Mouse (Mus musculus): Measurements from ENCODE around the gene Pik3ca. TPM values are rescaled to one million over a fixed set of nuclear protein-coding genes. Genes with fewer than 3 reads are reported as not detected.

Pik3ca gene
- polyA plus RNA-seq, 1 experiment, result 8.6 TPM

- Histone ChIP-seq H3ac (ENCODE audit: control insufficient read depth, insufficient read length, low read depth) (peak overlapping the region; percentile 91), H3K4me3 (ENCODE audit: insufficient read depth, poor library complexity, severe bottlenecking) (peak overlapping the region; percentile 71), H3K36me3 (ENCODE audit: control insufficient read depth, insufficient read depth) (no peaks in the 10 kb centered on the region), H3K79me3 (ENCODE audit: low read depth) (peaks cover 43% of the 10 kb centered on the region), H3K79me2 (ENCODE audit: control insufficient read depth, insufficient read depth) (peaks cover 46% of the 10 kb centered on the region), H3K27me3 (ENCODE audit: control insufficient read depth, insufficient read depth, insufficient read length) (no peaks in the 10 kb centered on the region)
- TF ChIP-seq MAX (IDR thresholded peaks at IDR 0.05), result peak; percentile 65
- no peak for TF ChIP-seq CEBPB (IDR thresholded peaks at IDR 0.05; ENCODE audit: low read depth)
Observed at GRCm38 (mm10) chr3:32396794-32397460, 544 bp upstream of the Pik3ca start.

GRCm38 (mm10) chr3:32398175-32398538 is 686 bp downstream of the Pik3ca start:
- peaks cover 58% of the 10 kb centered on the region for H3K79me2 ChIP-seq (ENCODE audit: control insufficient read depth, insufficient read depth)
- H3K36me3 ChIP-seq (ENCODE audit: control insufficient read depth, insufficient read depth), result no peaks in the 10 kb centered on the region
- peak overlapping the region; percentile 71 for H3K4me3 ChIP-seq (ENCODE audit: insufficient read depth, poor library complexity, severe bottlenecking)
- no peak overlapping the region for H3ac ChIP-seq (ENCODE audit: control insufficient read depth, insufficient read length, low read depth)
- H3K27me3 ChIP-seq (ENCODE audit: control insufficient read depth, insufficient read depth, insufficient read length), result no peaks in the 10 kb centered on the region
- H3K79me3 ChIP-seq (ENCODE audit: low read depth), result peaks cover 52% of the 10 kb centered on the region
- TF ChIP-seq MYOG (IDR thresholded peaks at IDR 0.05; ENCODE audit: control insufficient read depth, extremely low read depth, insufficient read length) (no peak), USF1 (IDR thresholded peaks at IDR 0.05; ENCODE audit: low read depth) (peak; percentile 19)

GRCm38 (mm10) chr3:32398623-32399022 is 1.2 kb downstream of the Pik3ca start:
- Histone ChIP-seq H3K4me3 (ENCODE audit: insufficient read depth, poor library complexity, severe bottlenecking) (no peak overlapping the region), H3K79me2 (ENCODE audit: control insufficient read depth, insufficient read depth) (peaks cover 63% of the 10 kb centered on the region), H3K36me3 (ENCODE audit: control insufficient read depth, insufficient read depth) (no peaks in the 10 kb centered on the region)

GRCm38 (mm10) chr3:32399381-32399780 is 1.9 kb downstream of the Pik3ca start:
- no peak overlapping the region for H3K4me3 ChIP-seq (ENCODE audit: insufficient read depth, poor library complexity, severe bottlenecking)

More at GRCm38 (mm10) chr3:32398623-32399022, 1.2 kb downstream of the Pik3ca start:
- no peak for TF ChIP-seq MAX (IDR thresholded peaks at IDR 0.05)
- TF ChIP-seq CEBPB (IDR thresholded peaks at IDR 0.05; ENCODE audit: low read depth), result no peak
- no peak for TF ChIP-seq FOSL1 (IDR thresholded peaks at IDR 0.05; ENCODE audit: insufficient read depth, low read length, poor library complexity, severe bottlenecking)
- TF ChIP-seq MYOD1 (IDR thresholded peaks at IDR 0.05; ENCODE audit: control insufficient read depth, insufficient read length, low read depth), result no peak
- no peak for TF ChIP-seq CTCF (IDR thresholded peaks at IDR 0.05; ENCODE audit: control insufficient read depth, insufficient read depth, insufficient read length)
- TF ChIP-seq USF1 (IDR thresholded peaks at IDR 0.05; ENCODE audit: low read depth), result no peak
- TF ChIP-seq MYOG (IDR thresholded peaks at IDR 0.05; ENCODE audit: control insufficient read depth, extremely low read depth, insufficient read length), result no peak
- no peaks in the 10 kb centered on the region for H3K27me3 ChIP-seq (ENCODE audit: control insufficient read depth, insufficient read depth, insufficient read length)
- no peak overlapping the region for H3ac ChIP-seq (ENCODE audit: control insufficient read depth, insufficient read length, low read depth)
- H3K79me3 ChIP-seq (ENCODE audit: low read depth), result peaks cover 57% of the 10 kb centered on the region

GRCm38 (mm10) chr3:32399931-32400330 is 2.5 kb downstream of the Pik3ca start:
- TF ChIP-seq MYOG (IDR thresholded peaks at IDR 0.05; ENCODE audit: control insufficient read depth, extremely low read depth, insufficient read length) (no peak), USF1 (IDR thresholded peaks at IDR 0.05; ENCODE audit: low read depth) (no peak), FOSL1 (IDR thresholded peaks at IDR 0.05; ENCODE audit: insufficient read depth, low read length, poor library complexity, severe bottlenecking) (no peak), CEBPB (IDR thresholded peaks at IDR 0.05; ENCODE audit: low read depth) (no peak), MAX (IDR thresholded peaks at IDR 0.05) (no peak), CTCF (IDR thresholded peaks at IDR 0.05; ENCODE audit: control insufficient read depth, insufficient read depth, insufficient read length) (no peak), MYOD1 (IDR thresholded peaks at IDR 0.05; ENCODE audit: control insufficient read depth, insufficient read length, low read depth) (no peak)
- Histone ChIP-seq H3K27me3 (ENCODE audit: control insufficient read depth, insufficient read depth, insufficient read length) (no peaks in the 10 kb centered on the region), H3K36me3 (ENCODE audit: control insufficient read depth, insufficient read depth) (no peaks in the 10 kb centered on the region), H3ac (ENCODE audit: control insufficient read depth, insufficient read length, low read depth) (no peak overlapping the region), H3K4me3 (ENCODE audit: insufficient read depth, poor library complexity, severe bottlenecking) (no peak overlapping the region), H3K79me2 (ENCODE audit: control insufficient read depth, insufficient read depth) (peaks cover 76% of the 10 kb centered on the region), H3K79me3 (ENCODE audit: low read depth) (peaks cover 69% of the 10 kb centered on the region)

More at GRCm38 (mm10) chr3:32399381-32399780, 1.9 kb downstream of the Pik3ca start:
- H3K27me3 ChIP-seq (ENCODE audit: control insufficient read depth, insufficient read depth, insufficient read length), result no peaks in the 10 kb centered on the region
- no peak for TF ChIP-seq CEBPB (IDR thresholded peaks at IDR 0.05; ENCODE audit: low read depth)
- no peak for TF ChIP-seq MYOD1 (IDR thresholded peaks at IDR 0.05; ENCODE audit: control insufficient read depth, insufficient read length, low read depth)
- TF ChIP-seq FOSL1 (IDR thresholded peaks at IDR 0.05; ENCODE audit: insufficient read depth, low read length, poor library complexity, severe bottlenecking), result no peak
- H3K36me3 ChIP-seq (ENCODE audit: control insufficient read depth, insufficient read depth), result no peaks in the 10 kb centered on the region
- peaks cover 63% of the 10 kb centered on the region for H3K79me3 ChIP-seq (ENCODE audit: low read depth)
- H3ac ChIP-seq (ENCODE audit: control insufficient read depth, insufficient read length, low read depth), result no peak overlapping the region
- H3K79me2 ChIP-seq (ENCODE audit: control insufficient read depth, insufficient read depth), result peaks cover 70% of the 10 kb centered on the region

- no peak overlapping the region for H3K4me3 ChIP-seq (ENCODE audit: insufficient read depth, poor library complexity, severe bottlenecking)
- no peaks in the 10 kb centered on the region for H3K27me3 ChIP-seq (ENCODE audit: control insufficient read depth, insufficient read depth, insufficient read length)
- H3ac ChIP-seq (ENCODE audit: control insufficient read depth, insufficient read length, low read depth), result no peak overlapping the region
- H3K79me2 ChIP-seq (ENCODE audit: control insufficient read depth, insufficient read depth), result peaks cover 93% of the 10 kb centered on the region
- TF ChIP-seq CEBPB (IDR thresholded peaks at IDR 0.05; ENCODE audit: low read depth) (no peak), MYOD1 (IDR thresholded peaks at IDR 0.05; ENCODE audit: control insufficient read depth, insufficient read length, low read depth) (no peak), FOSL1 (IDR thresholded peaks at IDR 0.05; ENCODE audit: insufficient read depth, low read length, poor library complexity, severe bottlenecking) (no peak), USF1 (IDR thresholded peaks at IDR 0.05; ENCODE audit: low read depth) (no peak), MYOG (IDR thresholded peaks at IDR 0.05; ENCODE audit: control insufficient read depth, extremely low read depth, insufficient read length) (no peak), MAX (IDR thresholded peaks at IDR 0.05) (no peak), CTCF (IDR thresholded peaks at IDR 0.05; ENCODE audit: control insufficient read depth, insufficient read depth, insufficient read length) (no peak)
- peaks cover 84% of the 10 kb centered on the region for H3K79me3 ChIP-seq (ENCODE audit: low read depth)
- no peaks in the 10 kb centered on the region for H3K36me3 ChIP-seq (ENCODE audit: control insufficient read depth, insufficient read depth)
Observed at GRCm38 (mm10) chr3:32401591-32401990, 4.1 kb downstream of the Pik3ca start.
